Mouse (Mus musculus): ENCODE measurements around the gene Armc7.
"Not testable (repeated sequence)": the region's sequence is repeated elsewhere in the genome, so short reads cannot be mapped to it uniquely, and the experiment has no call there.

The Armc7 gene

GRCm38 (mm10) chr11:115475025-115475757 is at the start of gene Armc7:
Gene Armc7, plus strand, starts transcription at chr11:115475667.
- peak; percentile 96 for DNase-seq (ENCODE audit: low spot score)

DNA sequence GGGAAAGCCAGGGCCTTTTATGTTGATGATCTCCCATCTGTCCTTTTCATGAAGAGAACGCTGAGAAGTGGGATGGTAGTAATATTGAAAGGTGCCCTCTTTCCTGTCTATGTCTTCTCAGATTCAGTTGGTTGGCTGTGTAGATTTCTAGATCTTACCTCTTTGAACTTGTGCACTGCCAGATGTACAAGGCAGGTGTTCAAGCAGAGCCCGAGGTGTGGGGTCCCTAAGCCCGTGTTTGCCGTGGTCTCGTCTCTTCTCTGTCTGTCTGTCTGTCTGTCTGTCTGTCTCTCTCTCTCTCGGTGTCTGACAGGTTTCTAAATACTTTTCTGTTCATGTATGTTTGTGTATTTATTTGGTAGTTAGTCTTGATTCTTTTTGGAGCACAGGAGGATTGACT is 49.8 kb upstream of the Armc7 start:
- DNase-seq (ENCODE audit: low spot score): no peak

GRCm38 (mm10) chr11:115427482-115428331 is 47.8 kb upstream of the Armc7 start:
- DNase-seq (ENCODE audit: low spot score): peak; percentile 59

GRCm38 (mm10) chr11:115429307-115429706 is 46.2 kb upstream of the Armc7 start:
- no peak for DNase-seq (ENCODE audit: low spot score)

GRCm38 (mm10) chr11:115430561-115430960 is 44.9 kb upstream of the Armc7 start:
- no peak for DNase-seq (ENCODE audit: low spot score)

GRCm38 (mm10) chr11:115432814-115433213 is 42.7 kb upstream of the Armc7 start:
- DNase-seq (ENCODE audit: low spot score): no peak

- no peak for DNase-seq (ENCODE audit: low spot score)
These were observed 42.1 kb upstream of the Armc7 start for GRCm38 (mm10) chr11:115433342-115433741.

- peak; percentile 17 for DNase-seq (ENCODE audit: low spot score)
These were observed 39.7 kb upstream of the Armc7 start for GRCm38 (mm10) chr11:115435596-115436337.

DNA sequence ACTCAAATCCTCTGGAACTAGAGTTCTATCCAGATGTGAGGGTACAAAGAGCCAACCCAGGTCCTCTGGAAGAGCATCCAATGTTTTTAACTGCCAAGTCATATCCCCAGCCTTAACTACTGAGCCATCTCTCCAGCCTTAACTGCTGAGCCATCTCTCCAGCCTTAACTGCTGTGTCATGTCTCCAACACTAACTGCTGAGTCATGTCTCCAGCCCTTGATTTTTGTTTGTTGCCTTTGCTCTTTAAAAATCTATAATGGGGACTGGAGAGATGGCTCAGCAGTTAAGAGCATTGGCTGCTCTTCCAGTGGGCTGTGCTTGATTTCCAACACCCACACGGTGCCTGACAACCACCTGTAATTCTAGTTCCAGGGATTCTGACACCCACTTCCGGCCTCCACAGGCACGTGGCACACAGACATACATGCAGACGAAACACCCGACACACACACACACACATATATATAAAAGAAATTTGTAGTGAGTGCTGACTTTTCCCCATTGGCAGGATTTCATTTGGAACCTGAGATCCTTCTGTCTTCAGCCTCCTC is 37.8 kb upstream of the Armc7 start:
- no peak for DNase-seq (ENCODE audit: low spot score)

DNA sequence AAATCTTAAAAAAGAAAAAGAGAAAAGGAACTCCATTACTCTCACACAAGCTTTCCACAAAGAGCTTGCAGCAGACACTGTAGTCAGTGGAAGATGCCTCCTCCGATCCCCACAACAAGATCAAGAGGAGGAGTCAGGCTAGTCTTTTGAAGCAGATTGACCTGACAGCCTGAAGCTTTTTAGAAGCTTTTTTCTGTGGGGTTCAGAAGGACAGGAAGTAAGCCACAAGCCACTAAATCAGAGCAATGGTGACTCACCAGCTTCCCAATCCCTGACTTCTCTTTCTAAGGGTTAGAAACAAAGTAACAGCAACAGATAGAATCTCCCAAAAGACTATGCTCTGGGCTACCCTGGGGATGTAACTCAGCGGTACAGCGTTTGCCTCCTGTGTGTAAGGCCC is 36.1 kb upstream of the Armc7 start:
- DNase-seq (ENCODE audit: low spot score): no peak

- no peak for DNase-seq (ENCODE audit: low spot score)
These were observed 35.4 kb upstream of the Armc7 start, which contains the start of gene Trim80 for GRCm38 (mm10) chr11:115439906-115440595. Gene Trim80, plus strand, starts transcription at chr11:115440545.

- DNase-seq (ENCODE audit: low spot score): no peak
These were observed 34.0 kb upstream of the Armc7 start for GRCm38 (mm10) chr11:115441417-115441816.

DNA sequence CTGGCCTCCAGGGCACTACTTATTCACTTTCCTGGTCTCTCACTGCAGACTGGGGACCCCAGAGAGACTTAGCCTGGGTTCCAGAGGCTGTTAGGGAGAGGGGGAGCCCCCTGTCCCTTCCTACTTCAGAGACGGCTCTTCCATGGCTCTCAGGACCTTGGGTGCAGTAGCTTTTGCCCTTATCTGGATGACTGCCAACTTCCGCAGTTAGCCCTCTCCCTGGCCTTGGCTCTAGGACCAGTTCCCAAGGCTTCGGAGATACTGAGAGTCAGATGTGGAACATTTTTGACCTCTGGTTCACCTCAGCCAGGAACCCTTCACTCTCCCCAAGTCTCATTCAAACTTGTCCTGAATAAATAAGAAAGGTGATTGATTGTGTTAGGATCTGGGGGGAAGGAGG is 28.6 kb upstream of the Armc7 start:
- DNase-seq (ENCODE audit: low spot score): no peak

DNA sequence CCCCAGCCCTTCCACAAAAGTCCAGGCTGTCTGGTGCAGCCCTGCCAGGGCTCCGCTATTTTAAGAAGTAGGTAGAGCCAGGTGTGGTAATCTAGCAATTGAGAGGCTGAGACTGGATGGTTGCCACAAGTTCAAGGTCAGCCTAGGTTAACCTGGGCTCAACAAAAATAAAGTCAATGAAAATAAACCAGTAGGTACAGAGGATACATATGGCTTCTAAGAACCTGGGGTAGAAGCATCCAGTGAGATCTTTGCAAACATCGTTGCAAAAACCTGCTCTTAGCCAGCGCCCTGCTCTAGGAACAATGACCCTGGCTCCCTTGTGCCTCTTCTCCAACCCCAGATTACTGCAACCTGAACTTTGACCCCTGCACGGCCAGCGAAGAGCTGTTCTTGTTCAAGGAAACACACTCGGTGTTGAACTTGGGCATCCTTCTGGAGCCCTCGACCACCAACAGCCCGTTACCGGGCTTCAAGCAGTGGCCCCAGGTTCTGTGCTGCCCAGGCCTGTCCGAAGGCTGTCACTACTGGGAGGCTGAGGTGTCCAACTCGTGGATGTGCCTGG is 28.1 kb upstream of the Armc7 start:
- DNase-seq (ENCODE audit: low spot score): no peak

DNA sequence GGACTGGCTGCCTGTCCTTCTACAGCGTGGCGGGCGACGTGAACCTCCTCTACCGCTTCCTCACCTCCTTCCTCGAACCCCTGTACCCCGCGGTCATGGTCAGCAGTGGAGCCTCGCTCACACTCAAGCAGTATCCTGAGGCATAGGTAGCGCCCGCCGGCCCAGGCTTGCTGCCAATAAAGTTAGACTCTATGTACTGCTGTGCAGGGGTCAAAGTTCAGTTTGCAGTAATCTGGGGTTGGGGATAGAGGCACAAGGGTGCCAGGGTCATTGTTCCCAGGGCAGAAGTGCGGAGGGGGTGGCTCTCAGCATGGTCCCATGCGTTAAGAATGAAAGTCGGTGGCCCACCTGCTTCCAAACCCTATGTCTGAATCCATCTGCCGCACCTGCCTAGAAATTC is 27.4 kb upstream of the Armc7 start:
- DNase-seq (ENCODE audit: low spot score): no peak

DNA sequence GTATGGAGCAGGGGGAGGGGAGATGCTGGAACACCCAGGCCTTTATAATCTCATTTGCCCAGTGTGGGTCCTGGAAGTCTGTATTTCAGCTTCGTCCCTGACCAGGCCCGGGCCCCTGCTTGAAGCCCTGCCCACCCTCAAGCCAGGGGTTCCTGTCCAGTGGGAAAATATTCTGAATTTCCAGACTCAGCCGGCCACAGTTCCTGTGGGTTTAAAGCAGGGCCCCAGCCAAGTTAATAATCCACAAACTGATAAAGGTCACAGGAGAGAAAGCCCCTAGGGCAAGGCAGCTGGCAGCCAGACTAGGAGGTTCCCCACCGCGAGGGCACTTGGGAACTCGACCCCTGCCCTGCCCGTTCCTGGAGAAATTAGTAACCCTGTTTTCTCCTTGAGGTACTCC is 26.5 kb upstream of the Armc7 start:
- no peak for DNase-seq (ENCODE audit: low spot score)

GRCm38 (mm10) chr11:115450176-115450575 is 25.3 kb upstream of the Armc7 start:
- no peak for DNase-seq (ENCODE audit: low spot score)

DNA sequence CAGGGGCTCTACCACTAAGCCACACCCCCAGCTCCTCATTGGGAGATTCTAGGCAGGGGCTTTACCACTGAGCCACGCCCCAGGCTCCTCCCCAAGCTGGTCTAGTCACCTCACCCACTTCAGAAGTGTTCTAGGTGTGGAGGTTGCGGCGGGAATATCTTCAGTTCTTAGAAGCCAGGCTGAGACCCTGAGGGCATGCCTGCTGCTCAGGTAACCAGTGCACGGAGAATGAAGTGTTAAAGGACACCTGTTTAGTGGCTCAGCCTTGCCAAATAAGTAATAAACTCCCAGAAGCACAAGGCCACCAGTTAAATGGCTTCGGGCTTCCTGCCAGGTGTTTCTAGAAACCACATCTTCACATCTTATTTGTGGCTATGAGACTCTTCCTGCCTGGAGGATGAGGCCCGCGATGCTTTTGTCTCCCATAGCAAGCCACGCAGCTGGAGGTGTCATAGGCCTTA is 23.7 kb upstream of the Armc7 start:
- no peak for DNase-seq (ENCODE audit: low spot score)

DNA sequence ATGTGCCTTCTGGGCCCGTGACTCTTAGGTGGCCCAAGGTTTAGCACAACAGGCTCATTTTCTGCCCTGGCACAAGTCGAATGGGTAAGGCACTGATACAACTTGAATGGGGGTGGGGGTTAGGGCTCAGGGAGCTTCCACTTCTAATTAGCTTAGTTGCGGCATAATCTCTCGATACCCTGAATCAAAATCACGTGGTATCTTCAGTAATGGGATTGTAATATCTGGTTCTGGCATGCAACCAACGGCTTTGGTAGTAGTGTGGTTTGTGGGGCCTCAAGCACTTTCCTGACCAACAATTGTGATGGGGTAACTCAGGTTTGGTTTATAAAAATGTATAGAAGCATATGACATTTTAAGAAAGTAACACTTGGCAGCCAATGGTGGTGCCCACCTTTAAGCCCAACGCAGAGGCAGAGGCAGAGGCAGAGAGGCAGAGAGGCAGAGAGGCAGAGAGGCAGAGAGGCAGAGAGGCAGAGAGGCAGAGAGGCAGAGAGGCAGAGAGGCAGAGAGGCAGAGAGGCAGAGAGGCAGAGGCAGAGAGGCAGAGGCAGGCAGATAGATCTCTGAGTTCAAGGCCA is 23.1 kb upstream of the Armc7 start:
- DNase-seq (ENCODE audit: low spot score): no peak

- no peak for DNase-seq (ENCODE audit: low spot score)
These were observed 22.2 kb upstream of the Armc7 start for GRCm38 (mm10) chr11:115453306-115453705.

DNA sequence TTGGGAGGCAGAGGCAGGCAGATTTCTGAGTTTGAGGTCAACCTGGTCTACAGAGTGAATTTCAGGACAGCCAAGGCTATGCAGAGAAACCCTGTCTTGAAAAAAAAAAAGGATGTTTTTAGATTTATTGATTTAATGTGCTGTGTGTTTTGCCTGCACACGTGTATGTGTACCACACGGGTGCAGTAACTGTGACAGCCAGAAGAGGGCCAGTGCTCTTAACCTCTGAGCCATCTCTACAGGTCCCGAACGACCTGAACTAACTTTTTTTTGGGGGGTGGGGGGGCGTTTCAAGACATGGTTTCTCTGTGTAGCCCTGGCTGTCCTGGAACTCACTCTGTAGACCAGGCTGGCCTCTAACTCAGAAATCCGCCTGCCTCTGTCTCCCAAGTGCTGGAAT is 20.6 kb upstream of the Armc7 start:
- DNase-seq (ENCODE audit: low spot score): not testable (repeated sequence)
